Mouse (Mus musculus): ENCODE measurements around the gene Nprl2. TPM values are rescaled to one million over a fixed set of nuclear protein-coding genes. Genes with fewer than 3 reads are reported as not detected.

Gene Nprl2
- polyA plus RNA-seq, 1 experiment from 2014 or later, result 89.8 TPM

DNA sequence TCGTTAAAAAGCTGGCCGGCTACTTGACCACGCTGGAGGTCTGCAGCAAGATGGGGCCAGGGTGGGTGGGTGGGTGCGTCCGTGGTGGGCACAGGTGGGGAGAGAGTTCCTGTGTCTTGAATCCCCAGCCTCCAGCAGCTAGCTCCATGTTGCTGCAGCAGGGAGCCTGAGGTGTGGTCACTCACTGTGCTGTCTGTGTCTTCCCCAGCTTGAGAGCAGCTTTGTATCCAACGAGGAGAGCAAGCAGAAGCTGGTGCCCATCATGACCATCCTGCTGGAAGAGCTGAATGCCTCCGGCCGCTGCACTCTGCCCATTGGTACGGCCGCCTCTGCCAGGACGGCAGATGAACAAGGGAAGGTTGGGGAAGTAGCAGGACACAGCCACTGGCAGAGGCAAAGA lies 1.3 kb downstream of the Nprl2 start:
- no peak for ATAC-seq
- H3K9ac ChIP-seq (replicated peaks; ENCODE audit: low read depth, low read length), result no peak overlapping the region
- H3K4me3 ChIP-seq (replicated peaks; ENCODE audit: low read length), result no peak overlapping the region
- no peak overlapping the region for H3K27ac ChIP-seq (ENCODE audit: low read length)
- no peaks in the 10 kb centered on the region for H3K27me3 ChIP-seq (replicated peaks; ENCODE audit: control insufficient read depth, insufficient read depth, low read length)
- no peaks in the 10 kb centered on the region for H3K9me3 ChIP-seq (ENCODE audit: control insufficient read depth, low read length)
- peaks cover 49% of the 10 kb centered on the region for H3K4me1 ChIP-seq (replicated peaks; ENCODE audit: control insufficient read depth, insufficient read depth, low read length)
- 90% methylated on average over 11 of the region's 11 CpGs for WGBS
- H3K36me3 ChIP-seq (ENCODE audit: control insufficient read depth, insufficient read depth), result peaks cover 25% of the 10 kb centered on the region
- no peak overlapping the region for H3K4me2 ChIP-seq (ENCODE audit: low read length)

DNA sequence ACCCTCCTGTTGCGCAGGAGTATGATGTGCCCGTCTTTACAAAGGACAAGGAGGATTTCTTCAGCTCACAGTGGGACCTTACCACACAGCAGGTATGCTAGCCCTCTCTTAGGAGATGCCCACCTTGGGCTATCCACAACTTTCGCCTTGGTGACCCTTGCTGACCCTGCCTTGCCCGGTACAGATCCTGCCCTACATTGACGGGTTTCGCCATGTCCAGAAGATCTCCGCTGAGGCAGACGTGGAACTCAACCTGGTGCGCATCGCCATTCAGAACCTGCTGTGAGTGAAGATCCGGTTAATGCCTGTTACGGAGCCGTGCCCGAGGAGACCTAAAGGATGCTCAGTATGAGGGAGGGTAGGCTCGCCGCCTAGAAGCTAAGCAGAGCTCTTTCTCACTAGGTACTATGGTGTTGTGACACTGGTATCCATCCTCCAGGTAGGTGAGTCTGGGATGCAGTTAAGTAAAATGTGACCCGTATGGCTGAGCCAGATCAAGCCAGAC lies 2.2 kb downstream of the Nprl2 start:
- whole genome bisulfite sequencing, result 95% methylated on average over 17 of the region's 17 CpGs
- peaks cover 44% of the 10 kb centered on the region for H3K4me1 ChIP-seq (replicated peaks; ENCODE audit: control insufficient read depth, insufficient read depth, low read length)

DNA sequence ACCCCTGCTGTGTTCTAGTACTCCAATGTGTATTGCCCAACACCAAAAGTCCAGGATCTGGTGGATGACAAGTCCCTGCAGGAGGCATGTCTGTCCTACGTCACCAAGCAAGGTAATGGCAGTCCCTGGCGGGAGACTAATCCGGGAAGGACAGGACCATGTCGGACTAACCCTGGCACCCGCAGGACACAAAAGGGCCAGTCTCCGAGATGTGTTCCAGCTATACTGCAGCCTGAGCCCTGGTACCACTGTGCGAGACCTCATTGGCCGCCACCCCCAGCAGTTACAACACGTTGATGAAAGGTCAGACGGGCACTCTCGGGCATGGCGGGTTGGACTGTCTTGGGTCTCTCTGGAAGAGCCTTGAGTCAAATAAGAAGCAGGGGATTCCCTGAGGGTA lies 2.7 kb downstream of the Nprl2 start:
- no peaks in the 10 kb centered on the region for H3K9me3 ChIP-seq (ENCODE audit: control insufficient read depth, low read length)
- H3K4me2 ChIP-seq (ENCODE audit: low read length), result no peak overlapping the region
- 93% methylated on average over 12 of the region's 12 CpGs for WGBS
- no peak overlapping the region for H3K27ac ChIP-seq (ENCODE audit: low read length)
- H3K4me1 ChIP-seq (replicated peaks; ENCODE audit: control insufficient read depth, insufficient read depth, low read length), result peaks cover 44% of the 10 kb centered on the region
- H3K36me3 ChIP-seq (ENCODE audit: control insufficient read depth, insufficient read depth), result peaks cover 12% of the 10 kb centered on the region
- H3K27me3 ChIP-seq (replicated peaks; ENCODE audit: control insufficient read depth, insufficient read depth, low read length), result peaks cover 5% of the 10 kb centered on the region; the same call in 1 of the 2 replicates
- H3K9ac ChIP-seq (replicated peaks; ENCODE audit: low read depth, low read length), result no peak overlapping the region
- no peak for ATAC-seq
- H3K4me3 ChIP-seq (replicated peaks; ENCODE audit: low read length), result no peak overlapping the region

More for the DNA sequence above, 2.2 kb downstream of the Nprl2 start:
- Histone ChIP-seq H3K9me3 (ENCODE audit: control insufficient read depth, low read length) (no peaks in the 10 kb centered on the region), H3K4me3 (replicated peaks; ENCODE audit: low read length) (no peak overlapping the region), H3K27me3 (replicated peaks; ENCODE audit: control insufficient read depth, insufficient read depth, low read length) (peaks cover under 1% of the 10 kb centered on the region; the same call in 1 of the 2 replicates), H3K27ac (ENCODE audit: low read length) (no peak overlapping the region), H3K36me3 (ENCODE audit: control insufficient read depth, insufficient read depth) (peaks cover 16% of the 10 kb centered on the region), H3K4me2 (ENCODE audit: low read length) (no peak overlapping the region), H3K9ac (replicated peaks; ENCODE audit: low read depth, low read length) (no peak overlapping the region)
- no peak for ATAC-seq

GRCm38 (mm10) chr9:107545199-107545598 lies 3.2 kb downstream of the Nprl2 start:
- H3K4me2 ChIP-seq (ENCODE audit: low read length), result no peak overlapping the region
- 84% methylated on average over 10 of the region's 10 CpGs for WGBS
- peaks cover 9% of the 10 kb centered on the region for H3K36me3 ChIP-seq (ENCODE audit: control insufficient read depth, insufficient read depth)
- H3K27ac ChIP-seq (ENCODE audit: low read length), result no peak overlapping the region
- peaks cover 44% of the 10 kb centered on the region for H3K4me1 ChIP-seq (replicated peaks; ENCODE audit: control insufficient read depth, insufficient read depth, low read length)
- no peak overlapping the region for H3K4me3 ChIP-seq (replicated peaks; ENCODE audit: low read length)
- ATAC-seq, result no peak
- no peaks in the 10 kb centered on the region for H3K9me3 ChIP-seq (ENCODE audit: control insufficient read depth, low read length)
- no peak overlapping the region for H3K9ac ChIP-seq (replicated peaks; ENCODE audit: low read depth, low read length)
- H3K27me3 ChIP-seq (replicated peaks; ENCODE audit: control insufficient read depth, insufficient read depth, low read length), result peaks cover 9% of the 10 kb centered on the region; the same call in 1 of the 2 replicates

GRCm38 (mm10) chr9:107545602-107546001 lies 3.6 kb downstream of the Nprl2 start:
- Histone ChIP-seq H3K4me3 (replicated peaks; ENCODE audit: low read length) (no peak overlapping the region), H3K4me2 (ENCODE audit: low read length) (no peak overlapping the region), H3K9ac (replicated peaks; ENCODE audit: low read depth, low read length) (no peak overlapping the region), H3K36me3 (ENCODE audit: control insufficient read depth, insufficient read depth) (peaks cover 9% of the 10 kb centered on the region), H3K9me3 (ENCODE audit: control insufficient read depth, low read length) (no peaks in the 10 kb centered on the region), H3K4me1 (replicated peaks; ENCODE audit: control insufficient read depth, insufficient read depth, low read length) (peaks cover 41% of the 10 kb centered on the region), H3K27me3 (replicated peaks; ENCODE audit: control insufficient read depth, insufficient read depth, low read length) (peaks cover 13% of the 10 kb centered on the region), H3K27ac (ENCODE audit: low read length) (no peak overlapping the region)
- WGBS, result 7% methylated on average over 3 of the region's 3 CpGs
- ATAC-seq, result no peak

GRCm38 (mm10) chr9:107547026-107547425 lies 5.0 kb downstream of the Nprl2 start, which contains the start of gene Zmynd10:
Zmynd10 (plus strand) TSS chr9:107547298.
- Histone ChIP-seq H3K9me3 (ENCODE audit: control insufficient read depth, low read length) (no peaks in the 10 kb centered on the region), H3K4me2 (ENCODE audit: low read length) (peak within 1 kb of the TSS; percentile 55), H3K9ac (replicated peaks; ENCODE audit: low read depth, low read length) (0 out of 2 replicates have a peak within 1 kb of the TSS, but pooled peaks have one; percentile 32), H3K36me3 (ENCODE audit: control insufficient read depth, insufficient read depth) (peaks cover 9% of the 10 kb centered on the region), H3K4me1 (replicated peaks; ENCODE audit: control insufficient read depth, insufficient read depth, low read length) (peaks cover 46% of the 10 kb centered on the region), H3K27ac (ENCODE audit: low read length) (peak within 1 kb of the TSS; percentile 44), H3K4me3 (replicated peaks; ENCODE audit: low read length) (peak within 1 kb of the TSS; percentile 31), H3K27me3 (replicated peaks; ENCODE audit: control insufficient read depth, insufficient read depth, low read length) (peaks cover 23% of the 10 kb centered on the region)
- ATAC-seq, result peak; percentile 68
- 2% methylated on average over 20 of the region's 20 CpGs for WGBS

DNA sequence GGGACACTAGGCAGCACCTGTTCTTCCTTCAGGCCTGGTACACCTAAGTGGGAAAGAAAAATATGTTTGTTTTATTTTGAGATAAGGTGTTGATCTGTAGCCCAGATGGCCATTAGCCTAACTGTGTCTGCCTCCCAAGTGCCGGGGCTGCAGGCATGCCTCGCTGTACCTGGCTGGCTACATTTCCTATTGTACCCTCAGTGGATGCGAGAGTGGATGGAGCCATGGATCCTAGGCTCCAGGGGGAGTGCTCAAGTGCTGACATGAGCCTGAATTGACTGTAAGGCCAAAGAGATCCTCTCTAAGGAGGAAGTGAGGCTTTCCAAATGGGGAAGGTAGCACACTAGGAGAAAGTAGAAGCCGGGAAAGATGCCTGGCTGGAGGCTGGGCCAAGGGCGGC lies 5.9 kb downstream of the Nprl2 start:
- no peaks in the 10 kb centered on the region for H3K9me3 ChIP-seq (ENCODE audit: control insufficient read depth, low read length)
- peaks cover 32% of the 10 kb centered on the region for H3K27me3 ChIP-seq (replicated peaks; ENCODE audit: control insufficient read depth, insufficient read depth, low read length)
- no peak overlapping the region for H3K4me3 ChIP-seq (replicated peaks; ENCODE audit: low read length)
- H3K36me3 ChIP-seq (ENCODE audit: control insufficient read depth, insufficient read depth), result peaks cover 9% of the 10 kb centered on the region
- no peak for ATAC-seq
- no peak overlapping the region for H3K9ac ChIP-seq (replicated peaks; ENCODE audit: low read depth, low read length)
- H3K4me1 ChIP-seq (replicated peaks; ENCODE audit: control insufficient read depth, insufficient read depth, low read length), result peaks cover 40% of the 10 kb centered on the region
- no peak overlapping the region for H3K4me2 ChIP-seq (ENCODE audit: low read length)
- no peak overlapping the region for H3K27ac ChIP-seq (ENCODE audit: low read length)
- 79% methylated on average over 5 of the region's 5 CpGs for WGBS

- H3K4me2 ChIP-seq (ENCODE audit: low read length), result no peak overlapping the region
- no peak for ATAC-seq
- no peak overlapping the region for H3K4me3 ChIP-seq (replicated peaks; ENCODE audit: low read length)
- H3K36me3 ChIP-seq (ENCODE audit: control insufficient read depth, insufficient read depth), result peaks cover 9% of the 10 kb centered on the region
- WGBS, result 88% methylated on average over 10 of the region's 10 CpGs
- peaks cover 32% of the 10 kb centered on the region for H3K27me3 ChIP-seq (replicated peaks; ENCODE audit: control insufficient read depth, insufficient read depth, low read length)
- H3K9me3 ChIP-seq (ENCODE audit: control insufficient read depth, low read length), result no peaks in the 10 kb centered on the region
- H3K9ac ChIP-seq (replicated peaks; ENCODE audit: low read depth, low read length), result no peak overlapping the region
- peaks cover 41% of the 10 kb centered on the region for H3K4me1 ChIP-seq (replicated peaks; ENCODE audit: control insufficient read depth, insufficient read depth, low read length)
- H3K27ac ChIP-seq (ENCODE audit: low read length), result no peak overlapping the region
These were observed 6.8 kb downstream of the Nprl2 start for GRCm38 (mm10) chr9:107548820-107549219.

DNA sequence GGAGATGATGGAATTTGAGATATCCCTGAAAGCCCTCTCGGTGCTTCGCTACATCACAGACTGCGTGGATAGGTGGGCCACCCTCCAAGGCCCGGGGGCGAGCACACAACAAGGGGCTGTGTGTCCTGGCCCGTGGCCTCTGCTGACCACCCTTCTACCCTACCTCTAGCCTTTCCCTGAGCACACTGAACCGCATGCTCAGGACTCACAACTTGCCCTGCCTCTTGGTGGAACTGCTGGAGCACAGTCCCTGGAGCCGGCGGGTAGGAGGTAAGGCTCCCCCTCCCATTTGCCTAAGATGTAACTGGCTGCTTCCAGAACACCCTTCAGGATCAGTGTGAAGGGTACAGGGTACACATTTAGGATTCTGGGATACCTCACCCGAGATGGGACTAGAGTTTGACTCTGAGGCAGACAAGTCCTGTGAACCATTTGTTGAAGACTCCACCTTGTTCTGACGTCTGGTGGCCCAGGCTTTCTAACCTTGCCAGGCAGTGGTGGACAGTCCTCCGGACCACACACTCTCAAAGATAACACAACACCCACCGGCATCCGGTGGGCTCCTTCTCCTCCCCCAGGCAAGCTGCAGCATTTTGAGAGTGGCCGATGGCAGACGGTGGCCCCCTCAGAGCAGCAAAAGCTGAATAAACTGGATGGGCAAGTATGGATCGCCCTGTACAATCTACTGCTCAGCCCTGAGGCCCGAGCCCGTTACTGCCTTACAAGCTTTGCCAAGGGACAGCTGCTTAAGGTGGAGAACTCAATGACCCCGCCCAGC lies 7.5 kb downstream of the Nprl2 start:
- Histone ChIP-seq H3K27ac (ENCODE audit: low read length) (no peak overlapping the region), H3K9ac (replicated peaks; ENCODE audit: low read depth, low read length) (no peak overlapping the region), H3K36me3 (ENCODE audit: control insufficient read depth, insufficient read depth) (0 out of 2 replicates have a peak, but pooled peaks cover 3% of the 10 kb centered on the region), H3K27me3 (replicated peaks; ENCODE audit: control insufficient read depth, insufficient read depth, low read length) (peaks cover 32% of the 10 kb centered on the region), H3K9me3 (ENCODE audit: control insufficient read depth, low read length) (no peaks in the 10 kb centered on the region), H3K4me2 (ENCODE audit: low read length) (no peak overlapping the region), H3K4me1 (replicated peaks; ENCODE audit: control insufficient read depth, insufficient read depth, low read length) (peaks cover 43% of the 10 kb centered on the region), H3K4me3 (replicated peaks; ENCODE audit: low read length) (no peak overlapping the region)
- 88% methylated on average over 20 of the region's 20 CpGs for WGBS
- ATAC-seq, result no peak
